Comparison of ENCODE assay signal across 9 mouse cellular contexts in the genomic region with DNA sequence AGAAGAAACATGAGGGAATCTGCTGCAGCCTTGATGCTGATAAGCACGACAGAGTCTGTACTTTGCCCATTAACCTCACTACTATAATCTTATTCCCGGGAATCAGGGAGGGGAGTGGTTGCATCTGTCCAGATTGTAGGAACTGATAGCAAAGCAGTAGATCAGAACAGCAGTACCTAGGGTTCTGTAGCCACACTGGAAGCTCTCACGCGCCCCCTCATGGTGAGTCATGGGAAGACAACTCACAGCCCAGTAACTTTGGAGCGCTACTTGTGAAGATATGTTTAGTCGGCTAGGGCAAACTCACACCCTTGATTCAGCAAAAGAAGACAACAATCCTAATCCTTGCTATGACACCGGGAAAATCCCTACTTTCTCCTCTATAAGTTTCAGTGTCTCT. TPM values are rescaled to one million over a fixed set of nuclear protein-coding genes. Genes with fewer than 3 reads are reported as not detected.
DNase-seq lines count a peak whose midpoint lies in the region; ATAC-seq and TF ChIP-seq lines count a peak whose summit lies in the region.
"Had no signal": no experiment of that assay in that cellular context is flagged by ENCODE, and none has a peak within 500 bp of the region (broad histone marks: within the 10 kb centered on the region; RNA-seq: fewer than 3 reads in every experiment).

No protein-coding gene starts in this region.

- peak; percentile 22; the same call in 1 of the 2 replicates for TF ChIP-seq CTCF in embryonic fibroblast, embryonic 13.5 days (IDR thresholded peaks at IDR 0.05; ENCODE audit: borderline replicate concordance, insufficient read depth, low read length)

- WGBS in neural tube, embryonic 11.5 days, result 50% methylated on average over 7 of the region's 7 CpGs

- ATAC-seq in neural tube, embryonic 11.5 days (ENCODE audit: insufficient read depth, low FRiP score, low TSS enrichment), result no peak

- H3K36me3 ChIP-seq in neural tube, embryonic 11.5 days (ENCODE audit: control insufficient read depth, insufficient read depth, low read length), result no peaks in the 10 kb centered on the region

- no peak for TF ChIP-seq POLR2A in embryonic fibroblast, embryonic 13.5 days (IDR thresholded peaks at IDR 0.05; ENCODE audit: low read depth, low read length)

- no peaks in the 10 kb centered on the region for H3K27me3 ChIP-seq in neural tube, embryonic 11.5 days (ENCODE audit: control insufficient read depth, insufficient read depth, low read length)

- H3K4me2 ChIP-seq in neural tube, embryonic 11.5 days (ENCODE audit: low read depth), result no peak overlapping the region

- H3K4me1 ChIP-seq in neural tube, embryonic 11.5 days (ENCODE audit: control insufficient read depth, insufficient read depth, low read length), result no peaks in the 10 kb centered on the region
- no peaks in the 10 kb centered on the region for H3K4me1 ChIP-seq in embryonic fibroblast, embryonic 13.5 days (ENCODE audit: control insufficient read depth, insufficient read depth, low read length)

- DNase-seq in neural tube, embryonic 11.5 days (ENCODE audit: low spot score), result peak; percentile 24
- no peak for DNase-seq in neural tube, embryonic 10.5 days (ENCODE audit: extremely low spot score, low spot score)
- peak; percentile 12 to 19 for DNase-seq in adrenal gland, postnatal 4 days (ENCODE audit: low spot score in 2 of 2)
- DNase-seq in kidney, adult 8-10 months, result peak; percentile 44 to 80
- DNase-seq in left cerebral cortex, postnatal 4 days, result peak; percentile 57
- peak; percentile 35 to 69 for DNase-seq in right cerebral cortex, postnatal 10 days (ENCODE audit: low spot score in 2 of 2)
- DNase-seq in spleen, postnatal 36 days (ENCODE audit: low spot score in 2 of 2), result no peak

- no peak overlapping the region for H3K9ac ChIP-seq in neural tube, embryonic 11.5 days (ENCODE audit: low read length)

- no peak overlapping the region for H3K4me3 ChIP-seq in neural tube, embryonic 11.5 days (ENCODE audit: low read depth, low read length)
- no peak overlapping the region for H3K4me3 ChIP-seq in embryonic fibroblast, embryonic 13.5 days (ENCODE audit: insufficient read depth, low read length)
- H3K4me3 ChIP-seq: myocyte had no signal

- no peak overlapping the region for H3K27ac ChIP-seq in neural tube, embryonic 11.5 days (ENCODE audit: low read depth, low read length)
- H3K27ac ChIP-seq in embryonic fibroblast, embryonic 13.5 days (ENCODE audit: insufficient read depth, low read length), result no peak overlapping the region

- intact Hi-C loops in left cerebral cortex, postnatal 4 days (cut with DNase I), result no loop called here

- no peaks in the 10 kb centered on the region for H3K9me3 ChIP-seq in neural tube, embryonic 11.5 days (ENCODE audit: control insufficient read depth, low read length)

RNA-seq across cellular contexts. Expression of a gene that starts 58.8 kb away (rescaled TPM):
- 0.13 and 0.15 TPM in 2 replicates for polyA plus RNA-seq in neural tube, embryonic 11.5 days (2014; fragmentation: Nextera tagmentation; extraction: Ambion mirVana)
- total RNA-seq in adrenal gland, postnatal 4 days (2021), result under 1 TPM; 0.34 to 0.51 TPM
- polyA plus RNA-seq in embryonic fibroblast, embryonic 13.5 days (2011; ENCODE audit: insufficient read length, low read depth, missing spikeins), result not detected in 2 replicates
- total RNA-seq in left cerebral cortex, postnatal 4 days (2021), result under 1 TPM; 0.50 to 0.54 TPM
- polyA plus RNA-seq: myocyte had no signal

Comparison
In these comparisons a context has a peak if more than half of its experiments do, and no peak if none do; other contexts are left out.
1. DNase-seq: peak in neural tube, embryonic 11.5 days (single experiment), adrenal gland, postnatal 4 days (2 of 2), kidney, adult 8-10 months (2 of 2), left cerebral cortex, postnatal 4 days (single experiment) and right cerebral cortex, postnatal 10 days (2 of 2); none in neural tube, embryonic 10.5 days (single experiment) and spleen, postnatal 36 days (0 of 2).